Comparison of ENCODE assay signal across 17 mouse cellular contexts in the genomic region with DNA sequence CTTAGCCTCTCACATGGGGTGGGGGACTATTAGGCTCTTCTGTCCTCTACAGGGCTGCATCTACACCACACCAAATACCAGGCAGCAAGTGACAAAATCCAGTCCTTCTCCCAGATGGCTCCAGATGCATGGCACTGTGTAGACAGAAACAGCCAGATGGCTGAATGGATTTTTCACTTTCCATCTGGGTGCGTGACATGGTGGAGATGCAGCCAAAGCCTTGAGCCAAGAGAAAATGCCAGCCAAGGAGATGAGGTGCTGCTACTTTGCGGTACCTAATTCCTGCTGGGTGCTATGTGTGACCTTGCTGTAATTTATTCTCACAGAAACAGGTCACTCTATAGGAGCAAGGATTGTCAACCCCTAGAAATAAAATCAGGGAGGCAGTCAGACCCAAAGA.
DNase-seq lines count a peak whose midpoint lies in the region; TF ChIP-seq lines count a peak whose summit lies in the region.
"Had no signal": no experiment of that assay in that cellular context is flagged by ENCODE, and none has a peak within 500 bp of the region (broad histone marks: within the 10 kb centered on the region; RNA-seq: fewer than 3 reads in every experiment).

No protein-coding gene starts in this region.

- peaks cover 5% of the 10 kb centered on the region; the same call in 1 of the 2 replicates for H3K4me1 ChIP-seq in cerebellum, adult 2 months (ENCODE audit: control insufficient read depth, insufficient read depth, low read length)
- H3K4me1 ChIP-seq: embryonic facial prominence, embryonic 12.5 days had no signal

- H3K4me3 ChIP-seq in cerebellum, adult 2 months (replicated peaks; ENCODE audit: insufficient read depth, low read depth, low read length) = no peak overlapping the region
- no peak overlapping the region for H3K4me3 ChIP-seq in layer of hippocampus, adult 2 months
- H3K4me3 ChIP-seq: embryonic facial prominence, embryonic 12.5 days; hindbrain, embryonic 10.5 days; midbrain, embryonic 10.5 days had no signal

- no peaks in the 10 kb centered on the region; the same call in 1 of the 2 replicates for H3K27me3 ChIP-seq in cerebellum, adult 2 months (ENCODE audit: control insufficient read depth, insufficient read depth, low read length)
- H3K27me3 ChIP-seq: embryonic facial prominence, embryonic 12.5 days had no signal

- WGBS in cerebellum, adult 2 months = 26% methylated on average over 2 of the region's 2 CpGs

- no peak overlapping the region for H3K27ac ChIP-seq in cerebellum, adult 2 months (ENCODE audit: insufficient read depth, low read length)
- no peak overlapping the region for H3K27ac ChIP-seq in layer of hippocampus, adult 2 months
- H3K27ac ChIP-seq: embryonic facial prominence, embryonic 12.5 days; hindbrain, embryonic 10.5 days; kidney, postnatal 0 days; midbrain, embryonic 10.5 days had no signal

- DNase-seq in cerebellum, adult 2 months = peak; percentile 8 to 24
- DNase-seq in cerebellum, adult 11-12 months = no peak
- DNase-seq in frontal cortex, adult 2 months (ENCODE audit: extremely low spot score in 1 of 2, low spot score in 1 of 2) = peak; percentile 27 to 52
- DNase-seq in frontal cortex, postnatal 10 days (ENCODE audit: low spot score in 2 of 2) = no peak
- peak; percentile 71 for DNase-seq in brain, adult 2 months (ENCODE audit: low read depth, low spot score)
- DNase-seq in layer of hippocampus, adult 2 months (ENCODE audit: low spot score in 2 of 2) = peak; percentile 26 to 39
- DNase-seq in embryo, embryonic 9.5 days (ENCODE audit: extremely low spot score) = no peak
- DNase-seq in heart, adult 8-10 months (ENCODE audit: low spot score) = no peak
- DNase-seq: adrenal gland, postnatal 10 days; liver; lung, adult 18-20 months; lung, postnatal 36 days; thymus, postnatal 25 days had no signal

- TF ChIP-seq POLR2A in cerebellum, adult 2 months (IDR thresholded peaks at IDR 0.05; ENCODE audit: borderline replicate concordance, insufficient read depth, low read length) = no peak

- no peak for TF ChIP-seq CTCF in cerebellum, adult 2 months (IDR thresholded peaks at IDR 0.05; ENCODE audit: borderline replicate concordance, insufficient read depth, low read depth, low read length)
- no peak for TF ChIP-seq CTCF in layer of hippocampus, adult 2 months (conservative IDR thresholded peaks at IDR 0.05)

Comparison
In these comparisons a context has a peak if more than half of its experiments do, and no peak if none do; other contexts are left out.
1. DNase-seq: peak in cerebellum, adult 2 months (2 of 2), frontal cortex, adult 2 months (2 of 2), brain, adult 2 months (single experiment) and layer of hippocampus, adult 2 months (2 of 2); none in cerebellum, adult 11-12 months (single experiment), frontal cortex, postnatal 10 days (0 of 2), embryo, embryonic 9.5 days (single experiment) and heart, adult 8-10 months (single experiment).